Mouse (Mus musculus): ENCODE results near the gene Rgs12. TPM values are rescaled to one million over a fixed set of nuclear protein-coding genes. Genes with fewer than 3 reads are reported as not detected.

Gene Rgs12
- total RNA-seq, 2 experiments from 2014 or later, result 3.1 to 3.5 TPM

DNA sequence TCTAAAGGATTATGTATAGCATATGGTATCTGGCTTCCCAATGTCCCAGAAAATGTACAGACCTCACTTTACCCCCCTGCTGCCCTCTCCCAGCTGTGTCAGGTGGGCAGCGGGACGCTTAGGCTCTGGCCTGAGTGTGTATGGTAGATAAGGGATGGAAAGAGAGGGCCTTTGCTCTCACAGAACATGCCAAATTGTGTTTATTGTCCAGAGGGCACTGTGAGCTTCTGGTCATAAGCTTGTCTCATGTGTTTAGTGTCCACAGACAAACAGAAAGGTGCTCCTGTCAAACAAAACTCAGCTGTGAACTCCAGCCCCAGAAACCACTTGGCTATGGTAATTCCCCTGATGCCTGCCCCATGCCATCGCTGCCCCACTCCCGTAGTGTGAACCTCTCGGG is 80.5 kb downstream of the Rgs12 start:
- no peak for DNase-seq

DNA sequence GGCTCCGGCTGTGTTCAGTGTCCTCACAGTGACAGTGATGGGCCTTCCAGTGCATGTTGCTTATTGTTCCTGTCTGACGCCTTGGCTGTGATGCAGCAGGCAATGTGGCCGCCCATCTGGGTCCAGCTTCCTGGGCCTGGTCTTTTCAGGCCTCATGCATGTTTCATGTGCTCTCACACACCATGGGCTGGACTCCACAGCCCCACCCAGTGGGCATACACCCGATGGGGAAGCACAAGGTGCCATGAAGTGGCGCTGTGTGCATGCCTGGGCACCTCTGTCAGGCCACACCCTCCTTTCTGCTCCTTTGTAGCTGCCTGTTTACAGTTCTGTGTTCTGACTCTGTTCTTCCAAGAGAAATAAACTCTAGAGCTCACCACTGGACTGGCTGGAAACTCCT is 83.8 kb downstream of the Rgs12 start:
- no peak for DNase-seq

DNA sequence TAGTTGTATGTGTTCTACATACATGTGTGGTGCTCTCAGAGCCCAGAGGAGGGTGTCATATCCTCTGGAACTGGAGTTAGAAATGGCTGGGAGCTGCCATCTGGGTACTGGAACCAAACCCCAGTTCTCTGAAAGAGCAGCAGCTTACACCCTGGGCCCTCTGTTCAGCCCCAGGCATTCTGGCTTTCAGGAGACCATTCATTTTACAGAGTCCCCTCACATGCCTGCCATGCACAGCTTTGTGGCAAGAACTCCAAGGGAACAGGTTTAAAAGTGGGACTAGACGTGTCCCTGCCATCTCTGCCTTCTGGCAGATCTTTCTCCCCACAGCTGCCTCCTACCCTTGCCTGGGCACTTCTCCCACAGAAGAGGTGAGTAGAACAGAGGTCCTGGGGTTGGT is 84.4 kb downstream of the Rgs12 start:
- no peak for DNase-seq

DNA sequence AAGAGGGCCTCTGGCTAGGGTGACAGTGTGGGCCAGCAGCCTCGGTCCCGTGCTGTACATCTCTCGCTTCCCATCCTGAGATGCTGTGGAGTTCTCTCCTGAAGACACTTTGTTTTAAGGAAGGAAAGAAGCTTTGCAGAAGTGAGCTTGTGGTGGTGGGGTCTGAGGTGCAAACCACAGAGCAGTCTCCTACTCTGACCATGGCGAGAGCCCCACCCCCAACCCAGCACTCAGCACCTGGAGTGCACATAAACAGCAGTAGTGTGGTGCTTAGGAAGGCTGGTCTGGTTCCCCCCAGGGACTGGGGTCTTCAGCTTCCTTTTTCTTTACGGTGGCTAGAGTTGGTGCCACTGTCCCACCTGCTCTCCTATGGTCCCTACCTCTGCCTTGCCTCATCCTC is 85.9 kb downstream of the Rgs12 start:
- DNase-seq, result no peak

DNA sequence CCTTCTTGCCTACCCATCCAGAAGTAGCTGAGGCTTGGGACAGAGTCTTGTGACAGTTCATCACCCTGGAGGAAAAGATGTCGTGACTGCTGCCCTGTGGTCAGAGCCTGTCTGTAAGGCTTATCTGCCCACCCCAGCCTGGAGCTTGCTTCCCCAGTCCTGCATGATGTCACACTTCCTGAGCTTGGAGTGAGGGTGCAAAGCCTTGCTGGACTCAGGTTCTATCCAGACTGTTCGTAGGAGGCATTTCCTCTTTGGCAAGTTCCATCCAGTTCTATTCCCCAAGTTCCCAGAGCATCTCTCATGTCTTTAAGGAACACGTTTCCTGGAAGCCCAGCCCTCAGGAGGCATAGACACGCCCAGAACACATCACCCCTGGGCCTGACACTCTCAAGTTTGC is 86.5 kb downstream of the Rgs12 start:
- no peak for DNase-seq

DNA sequence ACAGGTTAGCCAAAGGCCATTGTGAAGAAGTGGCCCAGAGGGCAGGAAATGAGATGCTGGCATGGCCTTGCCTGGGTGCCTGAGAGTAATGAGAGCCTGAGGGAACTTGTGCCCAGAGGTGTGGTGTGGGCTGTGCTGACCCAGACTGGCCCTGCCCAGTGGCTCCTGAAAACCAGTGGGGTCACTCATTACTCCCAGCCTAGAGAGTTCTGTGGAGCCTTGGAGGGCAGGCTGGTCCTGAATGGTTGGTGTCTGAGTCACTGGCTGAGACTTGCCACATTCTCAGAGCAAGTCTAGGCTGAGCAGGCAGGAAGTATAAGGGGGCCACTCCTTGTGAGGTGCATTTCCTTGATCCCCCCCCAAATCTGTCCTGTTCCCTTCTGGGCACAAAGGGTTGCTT is 88.2 kb downstream of the Rgs12 start:
- DNase-seq, result no peak

DNA sequence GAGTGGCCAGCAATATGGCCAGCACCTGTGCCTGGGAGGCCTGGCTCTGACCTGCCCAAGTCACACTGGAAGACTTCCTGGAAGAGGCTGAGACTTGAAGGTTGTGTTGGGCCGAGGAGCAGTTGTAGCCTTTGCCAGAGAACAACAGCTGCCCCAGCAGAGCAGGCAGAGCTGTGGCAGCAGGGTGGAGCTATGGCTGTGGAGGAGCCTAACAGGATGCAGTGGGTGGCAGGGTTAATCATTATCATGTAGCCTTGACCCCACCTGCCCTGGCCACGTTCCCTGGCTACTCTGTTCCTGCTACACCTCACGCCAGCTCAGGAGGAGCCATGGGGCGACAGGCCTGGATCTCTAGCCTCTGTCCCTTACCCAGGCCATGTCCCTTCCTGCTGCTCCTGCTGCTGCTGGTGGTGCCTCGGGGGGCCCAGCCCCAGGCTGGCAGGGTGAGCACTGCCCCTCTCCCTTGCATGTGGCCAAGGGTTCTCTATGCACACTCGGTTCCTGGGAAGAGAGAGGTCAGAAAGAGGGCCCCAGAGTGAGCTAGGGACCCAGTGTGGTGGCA is 92.1 kb downstream of the Rgs12 start, which contains the start of gene Hgfac:
TSS of gene Hgfac (plus strand) at position 242 of the 562 bp plus-strand sequence.
- DNase-seq, result no peak

DNA sequence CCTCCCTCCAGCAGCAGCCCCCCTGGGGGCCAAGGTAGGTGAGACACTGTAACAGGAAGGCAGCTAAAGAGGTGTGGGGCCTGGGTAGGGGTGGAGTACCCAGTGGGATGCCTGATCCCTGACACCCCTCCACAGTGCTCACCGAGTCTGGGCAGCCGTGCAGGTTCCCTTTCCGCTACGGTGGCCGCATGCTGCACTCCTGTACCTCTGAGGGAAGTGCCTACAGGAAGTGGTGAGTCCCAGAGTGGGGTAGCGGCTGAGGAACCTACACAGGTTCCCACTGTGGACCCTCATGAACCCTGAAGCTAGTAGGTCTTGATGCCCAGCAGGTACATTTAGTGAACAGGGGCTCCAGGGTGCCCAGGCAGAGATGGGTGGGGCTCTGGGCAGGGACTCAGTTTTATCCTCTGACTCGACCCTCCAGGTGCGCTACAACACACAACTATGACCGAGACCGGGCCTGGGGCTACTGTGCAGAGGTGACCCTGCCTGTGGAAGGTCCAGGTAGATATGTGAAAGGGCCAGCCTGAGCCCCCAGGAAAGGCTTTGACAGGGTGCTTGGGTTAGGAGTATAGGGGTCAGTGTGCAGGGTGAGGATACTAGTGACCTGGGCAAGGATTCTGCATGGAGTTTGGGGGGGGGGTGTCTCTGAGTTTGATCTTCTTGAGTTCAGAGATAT is 93.3 kb downstream of the Rgs12 start:
- DNase-seq, result no peak

DNA sequence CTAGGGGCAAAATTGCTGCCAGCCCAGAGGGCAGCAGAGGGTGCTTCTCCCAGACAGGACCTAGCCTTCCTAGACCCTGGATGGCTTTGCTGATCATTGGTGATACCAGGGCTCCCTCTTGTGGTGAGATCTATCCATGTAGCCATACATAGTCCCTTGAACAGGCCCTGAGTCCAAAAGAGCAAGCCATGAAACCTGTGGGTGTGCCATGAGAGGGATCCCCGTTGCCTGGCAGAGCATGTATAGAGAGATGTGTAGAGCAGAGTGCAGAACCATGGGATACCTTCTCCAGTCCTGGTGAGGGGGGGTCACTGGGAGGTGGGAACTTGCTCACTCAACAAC is 93.8 kb downstream of the Rgs12 start:
- peak; percentile 40 for DNase-seq

DNA sequence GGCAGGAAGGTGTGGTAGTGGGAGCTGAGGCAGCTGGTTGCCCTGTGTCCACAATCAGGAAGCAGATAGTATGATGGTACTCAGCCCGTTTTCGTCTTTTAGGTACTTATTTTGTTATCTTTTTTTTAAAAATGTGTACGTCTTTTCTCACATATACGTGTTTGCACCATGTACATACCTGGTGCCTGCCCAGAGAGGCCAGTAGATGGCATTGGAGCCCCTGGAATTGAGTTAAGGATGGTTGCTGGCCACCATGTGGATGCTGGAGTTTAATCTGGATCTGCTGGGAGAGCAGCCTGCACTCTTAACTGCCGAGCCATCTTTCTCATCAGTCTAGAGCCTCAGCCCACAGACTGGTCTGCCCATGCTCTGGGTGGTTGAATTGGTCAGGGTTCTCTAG is 101.3 kb downstream of the Rgs12 start:
- DNase-seq, result no peak

DNA sequence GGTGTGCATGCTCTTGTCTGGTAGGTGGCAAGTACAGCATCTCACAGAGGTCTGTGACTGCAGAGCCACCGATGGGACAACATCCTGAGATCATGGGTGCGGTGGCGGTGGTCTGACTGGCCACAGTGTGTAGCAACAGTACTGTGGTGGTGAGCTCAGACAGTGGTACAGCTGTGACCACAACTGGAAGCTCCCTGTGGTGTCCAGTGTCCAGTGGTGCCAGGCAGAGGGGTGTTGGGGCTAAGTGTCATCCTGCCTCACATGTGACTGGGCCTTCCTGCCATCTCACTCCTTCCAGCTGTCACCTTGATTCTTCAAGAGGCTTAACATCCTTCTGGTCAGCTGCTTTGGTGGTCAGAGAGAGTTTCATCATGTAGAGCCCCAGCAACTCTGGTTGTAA is 105.4 kb downstream of the Rgs12 start:
- no peak for DNase-seq

DNA sequence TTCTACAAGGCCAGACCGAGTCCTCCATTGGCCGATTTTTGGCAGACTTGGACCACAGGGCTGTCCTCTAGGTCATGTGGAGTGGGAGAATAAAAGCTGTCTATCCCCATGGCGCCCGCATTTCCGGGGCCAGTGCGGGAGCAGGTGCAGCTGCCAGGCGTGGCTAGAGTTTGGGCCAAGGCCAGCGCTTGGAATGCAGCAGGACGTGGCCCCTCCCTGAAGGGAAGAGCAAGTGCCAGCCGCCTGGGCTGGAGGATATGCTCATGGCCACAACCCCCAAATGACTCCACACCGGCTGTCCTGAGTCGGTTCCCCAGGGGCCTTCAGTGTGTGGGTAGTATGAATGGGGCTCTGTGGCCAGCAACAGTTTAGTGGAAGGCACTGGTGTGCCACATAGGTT is 105.8 kb downstream of the Rgs12 start:
- DNase-seq, result peak; percentile 65

DNA sequence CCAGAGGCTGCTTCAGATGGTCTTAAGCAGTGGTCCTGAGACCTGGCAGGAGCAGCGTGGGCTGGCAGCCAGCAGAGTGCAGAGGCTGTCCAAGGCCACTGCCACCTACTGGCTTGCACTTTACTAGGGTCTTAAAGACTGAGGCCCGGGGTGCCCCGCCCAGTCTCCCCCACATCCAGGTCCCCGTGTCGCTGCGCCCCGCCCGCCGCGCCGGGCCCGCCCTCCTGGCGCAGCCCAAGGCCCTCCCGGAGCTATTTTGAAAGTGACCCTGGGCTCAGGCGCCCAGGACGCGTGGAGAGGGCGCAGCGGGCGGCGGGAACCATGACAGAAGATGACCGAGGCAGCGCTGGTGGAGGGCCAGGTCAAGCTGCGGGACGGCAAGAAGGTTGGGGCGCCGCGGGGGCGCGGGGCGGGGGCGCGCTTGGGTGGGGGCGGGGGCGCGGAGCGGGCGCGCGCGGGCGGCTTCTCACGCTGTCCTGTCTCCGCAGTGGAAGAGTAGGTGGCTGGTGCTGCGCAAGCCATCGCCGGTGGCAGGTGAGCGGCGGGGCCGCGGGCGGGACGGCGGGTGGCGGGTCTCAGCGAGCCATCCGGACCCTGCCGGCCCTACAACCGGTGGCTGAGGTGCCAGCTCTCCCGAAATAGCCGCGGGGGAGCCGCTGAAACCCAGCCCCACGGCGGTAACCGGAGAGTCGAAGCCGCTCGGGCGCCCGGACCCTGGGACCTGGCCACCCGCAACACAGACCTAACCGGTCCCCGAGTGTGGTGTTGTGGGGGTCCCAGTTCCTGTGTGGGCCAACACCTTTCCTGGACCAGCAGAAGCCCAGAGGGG is 107.6 kb downstream of the Rgs12 start, which contains the start of gene Dok7:
TSS of gene Dok7 (plus strand) at position 163 of the 829 bp plus-strand sequence.
- peak; percentile 86 for DNase-seq

DNA sequence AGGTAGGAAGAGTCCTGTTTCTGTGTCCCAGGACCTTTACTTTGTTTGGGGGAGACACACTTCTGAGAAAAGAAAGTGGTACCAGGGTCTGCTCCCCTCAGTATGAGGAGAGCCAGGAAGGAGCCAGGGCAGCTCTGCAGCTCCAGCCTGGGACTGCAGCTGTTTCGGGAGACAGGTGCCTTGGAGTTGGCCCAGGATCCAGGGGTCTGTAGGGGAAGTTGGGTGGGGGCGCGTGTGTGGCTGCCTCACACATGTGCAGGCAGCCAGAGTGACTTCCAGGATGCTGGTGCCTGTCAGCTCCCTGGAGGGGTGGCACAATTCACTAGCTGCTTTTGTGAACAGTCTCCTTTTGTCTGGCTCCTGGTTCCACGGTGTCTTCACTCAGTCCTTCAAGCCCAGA is 108.3 kb downstream of the Rgs12 start:
- DNase-seq, result no peak

DNA sequence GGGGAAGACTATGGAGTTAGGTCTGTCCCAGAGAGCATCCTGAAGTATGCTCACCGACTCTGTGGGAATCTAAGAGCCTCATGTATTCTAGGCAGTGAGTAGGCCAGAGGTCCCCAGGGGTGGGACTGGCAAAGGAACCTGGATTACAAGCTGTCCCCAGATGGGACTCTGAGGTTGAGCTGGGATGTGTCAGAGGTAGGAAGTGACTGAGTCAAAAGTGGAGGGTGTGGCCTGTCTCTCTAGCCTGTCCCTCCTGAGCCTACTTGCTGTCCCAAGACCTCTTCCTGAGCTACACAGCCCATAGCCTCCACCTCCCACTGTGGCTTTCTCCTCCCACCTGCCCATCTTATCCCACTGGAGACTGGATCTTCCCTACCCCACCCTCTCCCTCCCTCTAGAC is 109.0 kb downstream of the Rgs12 start:
- no peak for DNase-seq

DNA sequence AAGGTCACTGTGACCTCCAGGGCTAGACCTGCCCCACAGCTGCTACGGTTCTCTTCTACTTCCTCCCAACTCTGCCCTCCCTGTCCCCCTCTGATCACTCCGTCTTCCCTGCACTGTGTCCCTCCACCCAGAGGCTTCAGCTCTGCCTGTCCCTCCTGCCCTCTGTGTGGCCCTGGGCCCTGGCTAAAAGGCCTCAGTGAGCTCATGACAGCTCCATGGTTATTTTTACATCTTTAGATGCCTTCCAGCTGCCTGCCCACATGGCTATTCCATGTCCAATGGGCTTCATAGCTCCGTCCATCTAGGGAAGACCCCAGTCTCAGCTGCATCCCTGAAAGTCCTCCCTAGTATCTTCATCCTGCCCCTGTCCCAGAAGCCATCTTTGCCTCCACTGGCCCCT is 110.9 kb downstream of the Rgs12 start:
- peak; percentile 42 for DNase-seq

DNA sequence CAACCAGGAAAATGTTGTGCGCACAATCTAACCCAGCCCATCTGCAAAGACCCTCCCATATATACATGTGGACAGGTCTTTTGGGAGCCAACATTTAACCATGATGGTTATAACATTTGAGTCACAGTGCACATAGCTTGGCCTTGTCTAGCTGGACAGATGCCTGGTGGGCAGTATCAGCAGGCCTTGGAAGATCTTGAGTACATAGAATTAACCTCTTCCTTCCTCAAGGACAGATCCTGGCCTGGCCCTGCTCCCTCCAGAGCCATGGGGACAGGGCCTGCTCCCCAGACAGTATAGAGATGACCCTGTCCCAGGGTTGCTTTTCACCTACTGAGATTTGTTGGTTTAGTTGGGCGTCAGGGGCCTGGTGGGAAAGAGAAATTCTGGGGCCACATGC is 120.6 kb downstream of the Rgs12 start:
- no peak for DNase-seq

DNA sequence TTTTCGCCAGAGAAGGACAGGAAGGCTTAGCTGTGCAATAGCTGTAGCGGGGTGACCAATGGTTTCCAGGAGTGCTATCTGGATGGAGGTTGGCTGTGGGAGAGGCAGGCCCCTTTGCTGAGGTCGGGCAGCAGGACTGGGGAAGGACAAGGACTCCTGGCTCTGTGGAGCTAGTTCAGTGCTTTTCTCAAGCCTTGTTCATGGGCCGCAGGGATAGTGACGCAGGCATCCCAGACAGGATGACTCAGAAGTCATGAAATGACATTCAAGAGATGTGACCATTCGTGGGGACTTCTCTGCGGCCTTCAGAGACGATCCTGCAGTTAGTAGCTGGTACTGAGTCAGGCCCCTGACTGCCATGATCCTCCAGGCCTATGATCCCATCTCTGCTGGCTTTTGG is 121.1 kb downstream of the Rgs12 start:
- DNase-seq, result no peak

DNA sequence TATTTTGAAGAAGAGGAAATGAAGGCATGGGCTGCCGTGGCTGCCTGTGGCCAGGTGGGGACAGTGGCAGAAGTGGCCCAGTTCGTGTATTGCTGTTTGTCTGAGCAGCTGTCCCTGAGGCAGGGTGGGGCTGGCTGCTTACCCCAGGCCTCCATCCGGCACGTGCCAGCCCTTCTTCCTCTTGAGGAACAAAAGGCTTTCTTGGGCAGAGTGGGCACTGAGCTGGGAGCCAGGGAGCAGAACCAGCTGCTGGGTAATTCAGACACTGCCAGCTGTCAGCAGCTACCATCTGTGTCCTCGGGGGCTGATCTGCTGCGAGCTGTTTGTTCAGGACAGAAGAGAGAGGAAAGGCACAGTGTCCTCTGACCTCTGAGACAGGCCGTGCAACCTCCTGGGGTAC is 121.7 kb downstream of the Rgs12 start:
- DNase-seq, result no peak

DNA sequence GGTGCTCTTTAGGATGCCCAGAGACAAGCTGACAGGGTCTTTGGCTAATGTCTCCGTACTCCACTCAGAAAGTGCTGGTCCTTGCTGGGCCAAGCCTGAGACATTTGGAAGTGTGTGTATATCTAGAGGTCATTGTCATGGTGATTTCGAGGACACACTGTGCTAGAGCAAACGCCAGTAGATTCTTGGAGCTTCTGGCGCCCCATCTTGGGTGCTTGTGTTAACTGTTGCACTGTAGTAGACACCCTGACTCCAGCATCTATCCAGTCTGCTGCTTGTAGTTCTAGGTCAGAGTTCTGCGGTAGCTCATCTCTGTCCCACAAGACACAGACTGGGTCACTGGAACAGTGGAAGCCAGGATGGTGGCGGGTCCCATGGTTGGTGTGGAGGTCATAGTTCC is 122.6 kb downstream of the Rgs12 start:
- no peak for DNase-seq

DNA sequence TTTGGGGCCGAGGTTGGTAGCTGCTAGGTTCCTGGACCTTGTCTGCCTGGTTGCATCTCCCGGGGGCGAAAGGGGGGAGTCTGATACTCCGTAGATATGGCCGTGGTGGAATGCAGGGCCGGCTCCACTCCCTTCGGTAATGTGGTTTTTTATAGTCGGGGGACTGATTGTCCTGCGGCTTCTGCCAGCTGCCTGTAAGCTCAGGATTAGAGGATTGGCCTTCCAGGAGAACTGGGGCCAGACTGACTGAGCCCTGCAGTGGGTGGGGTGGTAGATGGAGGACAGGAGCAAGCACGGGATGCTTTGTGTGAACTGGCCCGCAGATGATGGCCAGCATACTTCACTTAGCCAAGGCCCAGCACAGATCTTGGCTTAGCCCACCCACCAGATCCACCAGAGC is 124.0 kb downstream of the Rgs12 start:
- peak; percentile 69 for DNase-seq

DNA sequence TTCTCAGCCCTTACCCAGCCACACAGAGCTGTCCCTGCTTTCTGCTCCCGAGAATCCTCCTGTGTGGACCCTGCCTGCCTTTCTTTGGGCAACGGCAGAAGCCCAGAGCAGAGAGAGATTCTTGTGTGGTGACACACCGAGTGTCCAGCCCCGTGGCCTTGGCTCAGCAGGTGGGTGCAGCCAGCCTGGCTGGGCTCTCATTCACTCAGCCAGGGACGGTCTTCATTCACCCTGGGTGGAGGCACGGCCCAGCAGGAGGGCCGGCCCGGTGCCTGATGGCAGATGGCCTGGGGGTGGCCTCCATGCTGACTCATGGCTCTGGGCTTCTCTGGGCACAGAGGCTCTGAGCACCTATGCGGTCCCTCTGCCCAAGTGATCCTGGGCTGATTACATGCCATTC is 124.7 kb downstream of the Rgs12 start:
- DNase-seq, result peak; percentile 87

DNA sequence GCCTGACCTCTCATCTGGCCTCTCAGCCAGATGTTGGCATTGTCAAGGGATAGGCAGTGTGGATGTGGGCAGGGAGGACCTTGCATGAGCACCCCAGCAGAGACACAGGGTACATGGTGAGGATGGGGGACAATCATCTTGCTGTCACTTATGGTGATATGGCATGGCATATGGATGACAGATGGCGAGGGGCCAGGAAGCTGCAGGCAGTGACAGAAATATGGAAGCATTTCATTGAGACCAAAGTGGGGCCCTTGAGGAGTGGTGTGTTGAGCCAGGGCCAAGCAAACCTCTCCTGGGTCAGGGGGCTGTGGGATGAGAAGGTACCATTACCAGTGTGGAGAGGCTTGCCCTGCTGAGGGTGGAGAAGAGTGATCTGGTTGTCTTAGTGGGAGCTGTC is 127.1 kb downstream of the Rgs12 start:
- no peak for DNase-seq

DNA sequence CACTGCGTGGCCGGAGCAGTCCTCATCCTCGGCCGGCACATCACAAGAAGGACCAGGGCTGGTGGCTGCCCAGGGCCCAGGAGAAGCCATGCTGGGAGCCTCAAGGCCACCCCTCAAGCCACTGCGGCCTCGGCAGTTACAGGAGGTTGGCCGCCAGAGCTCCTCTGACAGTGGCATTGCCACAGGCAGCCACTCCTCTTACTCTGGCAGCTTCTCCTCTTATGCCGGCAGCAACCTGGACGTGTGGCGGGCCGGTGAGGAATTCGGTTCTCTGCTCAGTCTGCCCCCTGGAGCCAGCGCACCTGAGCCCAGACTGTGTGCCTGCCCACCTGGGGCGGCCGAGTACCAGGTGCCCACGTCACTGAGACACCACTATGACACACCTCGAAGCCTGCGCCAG is 129.9 kb downstream of the Rgs12 start:
- DNase-seq, result no peak

Measured in gastrocnemius, postnatal 25 days (tissue).